Mouse (Mus musculus) liver, embryonic 15.5 days (tissue): ENCODE data around the gene Scg5. TPM values are rescaled to one million over a fixed set of nuclear protein-coding genes. Genes with fewer than 3 reads are reported as not detected.

Experiments used
- ATAC-seq: fragments of 200-750 bp; cut with Nextera tagmentation; 2 replicates; pipeline ENCODE4 v1.8.0; 2017; ENCODE audit warnings: moderate number of reproducible peaks, mild to moderate bottlenecking, moderate library complexity; ENCODE audit not compliant: insufficient read depth
- H3K27ac ChIP-seq: fragments of 300-500 bp; sonication (generic); replicated peaks from 2 replicates; pipeline ENCODE4 v1.5.1; 2015; ENCODE audit warnings: mild to moderate bottlenecking, inconsistent platforms
- H3K27me3 ChIP-seq: fragments of 300-500 bp; sonication (generic); 2 replicates; pipeline ENCODE4 v1.6.1; 2015; ENCODE audit warnings: mild to moderate bottlenecking, inconsistent platforms
- H3K36me3 ChIP-seq: fragments of 300-500 bp; sonication (generic); replicated peaks from 2 replicates; pipeline ENCODE4 v1.6.1; 2015; ENCODE audit warnings: moderate library complexity, mild to moderate bottlenecking, inconsistent platforms
- H3K4me1 ChIP-seq: fragments of 300-500 bp; sonication (generic); replicated peaks from 2 replicates; pipeline ENCODE4 v1.6.1; 2015; ENCODE audit warnings: inconsistent platforms
- H3K4me2 ChIP-seq: fragments of 300-500 bp; sonication (generic); 2 replicates; pipeline ENCODE4 v1.6.1; 2015; ENCODE audit warnings: moderate library complexity, mild to moderate bottlenecking, inconsistent platforms
- H3K4me3 ChIP-seq: fragments of 300-500 bp; sonication (generic); replicated peaks from 2 replicates; pipeline ENCODE4 v1.5.1; 2015; ENCODE audit warnings: mild to moderate bottlenecking, inconsistent platforms
- H3K9ac ChIP-seq: fragments of 300-500 bp; sonication (generic); 2 replicates; pipeline ENCODE4 v1.6.1; 2015; ENCODE audit warnings: moderate library complexity, mild to moderate bottlenecking, inconsistent platforms
- H3K9me3 ChIP-seq: fragments of 300-500 bp; sonication (generic); replicated peaks from 2 replicates; pipeline ENCODE4 v1.6.1; 2016; ENCODE audit warnings: inconsistent platforms
- WGBS: fragments of 180-500 bp; shearing (Covaris S2); methylation state at CpG from one replicate; pipeline ENCODE4 v1.1.7; 2015; ENCODE audit warnings: mixed read lengths; ENCODE audit not compliant: insufficient replicate concordance; 5-methylcytosine and 5-hydroxymethylcytosine counted together
- polyA plus RNA-seq: library from polyadenylated mRNA; unstranded; fragments of >200 nt; fragmentation: Nextera tagmentation; extraction: Ambion mirVana; gene quantifications from 2 replicates; pipeline ENCODE4 v1.2.1, GENCODE M21; 2015

Scg5 gene
- polyA plus RNA-seq, 1 experiment from 2014 or later = 0.14 TPM

DNA sequence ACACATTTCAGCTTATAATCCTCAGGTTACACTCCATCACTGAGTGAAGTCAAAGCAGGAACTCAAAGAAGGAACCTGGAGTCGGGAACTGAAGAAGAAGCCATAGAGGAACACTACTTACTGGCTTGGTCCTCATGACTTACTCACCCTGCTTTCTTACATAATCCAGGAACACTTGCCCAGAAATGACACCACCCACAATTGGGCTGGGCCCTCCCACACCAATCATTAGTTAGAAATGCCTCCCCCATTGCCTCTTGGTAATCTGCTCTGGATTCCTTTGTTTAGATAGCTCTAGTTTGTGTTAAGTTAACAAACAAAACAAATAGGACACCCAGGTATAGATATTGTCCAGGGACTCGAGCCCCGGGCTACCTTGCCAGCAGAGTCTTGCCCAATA lies 100.3 kb downstream of the Scg5 start:
- no peaks in the 10 kb centered on the region for H3K4me1 ChIP-seq
- no peaks in the 10 kb centered on the region for H3K36me3 ChIP-seq
- ATAC-seq = no peak
- no peak overlapping the region for H3K4me3 ChIP-seq
- H3K9me3 ChIP-seq = no peaks in the 10 kb centered on the region
- no peak overlapping the region for H3K4me2 ChIP-seq
- no peak overlapping the region for H3K27ac ChIP-seq
- no peak overlapping the region for H3K9ac ChIP-seq
- WGBS = 61% methylated on average over 3 of the region's 3 CpGs
- no peaks in the 10 kb centered on the region for H3K27me3 ChIP-seq

Other genes starting within 250 kb of the Scg5 start
- gene Grem1, start 70.5 kb downstream of the Scg5 start, polyA plus RNA-seq = 0.02 and 0.05 TPM in 2 replicates
- gene Arhgap11a, start 19.5 kb upstream of the Scg5 start, polyA plus RNA-seq = 16.3 and 17.1 TPM in 2 replicates
- gene Gjd2, start 184.5 kb upstream of the Scg5 start, polyA plus RNA-seq = not detected in 2 replicates
- gene Actc1, start 224.4 kb upstream of the Scg5 start, polyA plus RNA-seq = 62.8 and 97.5 TPM in 2 replicates